Mouse (Mus musculus) lung, postnatal 0 days (tissue): Measurements from ENCODE around the gene Mbnl2.

Experiments used
- CTCF ChIP-seq: IDR thresholded peaks from 2 replicates; pipeline ENCODE4 v1.5.1; 2016; ENCODE audit warnings: antibody characterized with exemption, mild to moderate bottlenecking
- EP300 ChIP-seq: IDR thresholded peaks from 2 replicates; pipeline ENCODE4 v1.6.1; 2016; ENCODE audit warnings: antibody characterized with exemption, mild to moderate bottlenecking, control low read depth

- TF ChIP-seq CTCF (no peak), EP300 (peak; percentile 47; the same call in 1 of the 2 replicates)
Observed at GRCm38 (mm10) chr14:120406820-120407219, 131.4 kb downstream of the Mbnl2 start.
